Mouse (Mus musculus) heart, postnatal 0 days (tissue): Measurements from ENCODE around the gene Ndufb8. TPM values are rescaled to one million over a fixed set of nuclear protein-coding genes. Genes with fewer than 3 reads are reported as not detected.

Source experiments
- ATAC-seq: fragments of 200-750 bp; cut with Nextera tagmentation; 2 replicates; pipeline ENCODE4 v1.8.0; 2017; ENCODE audit warnings: low read depth, moderate number of reproducible peaks, moderate library complexity; ENCODE audit not compliant: insufficient read depth
- DNase-seq: peaks from one replicate; pipeline ENCODE4 v3.0.0-alpha.2; 2016; ENCODE audit warnings: low spot score
- H3K27ac ChIP-seq: fragments of 300-500 bp; sonication (generic); 2 replicates; pipeline ENCODE4 v1.5.1; 2014; ENCODE audit warnings: low read depth, mild to moderate bottlenecking
- H3K27me3 ChIP-seq: fragments of 300-500 bp; sonication (generic); 2 replicates; pipeline ENCODE4 v1.6.1; 2014; ENCODE audit warnings: low read length, mixed read lengths; ENCODE audit not compliant: control insufficient read depth, insufficient read depth
- H3K36me3 ChIP-seq: fragments of 300-500 bp; sonication (generic); replicated peaks from 2 replicates; pipeline ENCODE4 v1.6.1; 2014; ENCODE audit warnings: low read length, mixed read lengths; ENCODE audit not compliant: control insufficient read depth, insufficient read depth
- H3K4me1 ChIP-seq: fragments of 300-500 bp; sonication (generic); 2 replicates; pipeline ENCODE4 v1.6.1; 2014; ENCODE audit warnings: antibody characterized with exemption; ENCODE audit not compliant: control insufficient read depth, insufficient read depth
- H3K4me2 ChIP-seq: fragments of 300-500 bp; sonication (generic); 2 replicates; pipeline ENCODE4 v1.6.1; 2014; ENCODE audit warnings: low read depth, mild to moderate bottlenecking, low read length, moderate library complexity
- H3K4me3 ChIP-seq: fragments of 300-500 bp; sonication (generic); 2 replicates; pipeline ENCODE4 v1.5.1; 2014; ENCODE audit warnings: low read depth, low read length
- H3K9ac ChIP-seq: fragments of 300-500 bp; sonication (generic); replicated peaks from 2 replicates; pipeline ENCODE4 v1.6.1; 2014; ENCODE audit warnings: low read depth, low read length, mixed read lengths
- H3K9me3 ChIP-seq: fragments of 300-500 bp; sonication (generic); replicated peaks from 2 replicates; pipeline ENCODE4 v1.6.1; 2016; ENCODE audit warnings: low read length; ENCODE audit not compliant: control insufficient read depth
- CTCF ChIP-seq: IDR thresholded peaks from 2 replicates; pipeline ENCODE4 v1.5.1; 2016; ENCODE audit warnings: antibody characterized with exemption, control low read depth, low read depth
- EP300 ChIP-seq: IDR thresholded peaks from 2 replicates; pipeline ENCODE4 v1.6.1; 2016; ENCODE audit warnings: antibody characterized with exemption, low read depth
- WGBS: fragments of 180-500 bp; shearing (Covaris S2); extraction: QIAGEN DNeasy Blood & Tissue Kit; methylation state at CpG from one replicate; pipeline ENCODE4 v1.1.7; 2014; 5-methylcytosine and 5-hydroxymethylcytosine counted together
- polyA plus RNA-seq: library from polyadenylated mRNA; unstranded; fragments of >200 nt; fragmentation: Nextera tagmentation; extraction: Ambion mirVana; gene quantifications from 2 replicates; pipeline ENCODE4 v1.2.1, GENCODE M21; 2015
- total RNA-seq: library from RNA; depleted of rRNA; stranded (reverse); fragments of >200 nt; gene quantifications from 2 replicates; pipeline ENCODE4 v1.2.3, GENCODE M21; 2014; ENCODE audit warnings: low replicate concordance

Ndufb8 gene
- total and polyA plus RNA-seq, 2 experiments from 2014 or later, result 1,852 to 2,183 TPM

GRCm38 (mm10) chr19:44564006-44564405 is 8.8 kb upstream of the Ndufb8 start:
- no peaks in the 10 kb centered on the region for H3K9me3 ChIP-seq
- no peak overlapping the region for H3K27ac ChIP-seq
- peaks cover 17% of the 10 kb centered on the region for H3K4me1 ChIP-seq
- no peaks in the 10 kb centered on the region for H3K27me3 ChIP-seq
- DNase-seq (no peak), ATAC-seq (no peak)
- H3K4me2 ChIP-seq, result peak overlapping the region; percentile 80
- H3K36me3 ChIP-seq, result peaks cover 36% of the 10 kb centered on the region
- H3K9ac ChIP-seq, result no peak overlapping the region
- WGBS, result 86% methylated on average over 14 of the region's 14 CpGs
- no peak overlapping the region for H3K4me3 ChIP-seq
- no peak for TF ChIP-seq EP300
- no peak for TF ChIP-seq CTCF

- Histone ChIP-seq H3K4me3 (peak within 1 kb of the TSS; percentile 87), H3K4me1 (peaks cover 17% of the 10 kb centered on the region), H3K27ac (peak within 1 kb of the TSS; percentile 77), H3K4me2 (peak within 1 kb of the TSS; percentile 80), H3K27me3 (no peaks in the 10 kb centered on the region), H3K36me3 (peaks cover 23% of the 10 kb centered on the region), H3K9ac (peak within 1 kb of the TSS; percentile 65), H3K9me3 (no peaks in the 10 kb centered on the region)
- peak; percentile 95 for DNase-seq
- WGBS, result under 1% methylated on average over 33 of the region's 33 CpGs
- peak; percentile 50; the same call in 1 of the 2 replicates for TF ChIP-seq EP300
- peak; percentile 94 for TF ChIP-seq CTCF
- peak; percentile 99 for ATAC-seq
Observed at GRCm38 (mm10) chr19:44562652-44563206, 7.5 kb upstream of the Ndufb8 start, which contains the start of gene Hif1an. Gene Hif1an, plus strand, starts transcription at chr19:44562850.

- peak overlapping the region; percentile 90 for H3K4me3 ChIP-seq
- peak overlapping the region; percentile 95 for H3K9ac ChIP-seq
- peak overlapping the region; percentile 90 for H3K27ac ChIP-seq
- H3K4me1 ChIP-seq, result peaks cover 9% of the 10 kb centered on the region
- TF ChIP-seq EP300 (no peak), CTCF (no peak)
- peak overlapping the region; percentile 94 for H3K4me2 ChIP-seq
- H3K36me3 ChIP-seq, result peaks cover 40% of the 10 kb centered on the region
- no peaks in the 10 kb centered on the region for H3K9me3 ChIP-seq
- ATAC-seq (no peak; the same call in 1 of the 2 replicates), DNase-seq (no peak)
- WGBS, result 3% methylated on average over 8 of the region's 8 CpGs
- no peaks in the 10 kb centered on the region for H3K27me3 ChIP-seq
Observed at GRCm38 (mm10) chr19:44554490-44554860, 765 bp downstream of the Ndufb8 start.

- Histone ChIP-seq H3K4me1 (peaks cover 9% of the 10 kb centered on the region), H3K27ac (no peak overlapping the region)
- no peak for DNase-seq
Observed at GRCm38 (mm10) chr19:44553286-44553685, 2.0 kb downstream of the Ndufb8 start.

DNA sequence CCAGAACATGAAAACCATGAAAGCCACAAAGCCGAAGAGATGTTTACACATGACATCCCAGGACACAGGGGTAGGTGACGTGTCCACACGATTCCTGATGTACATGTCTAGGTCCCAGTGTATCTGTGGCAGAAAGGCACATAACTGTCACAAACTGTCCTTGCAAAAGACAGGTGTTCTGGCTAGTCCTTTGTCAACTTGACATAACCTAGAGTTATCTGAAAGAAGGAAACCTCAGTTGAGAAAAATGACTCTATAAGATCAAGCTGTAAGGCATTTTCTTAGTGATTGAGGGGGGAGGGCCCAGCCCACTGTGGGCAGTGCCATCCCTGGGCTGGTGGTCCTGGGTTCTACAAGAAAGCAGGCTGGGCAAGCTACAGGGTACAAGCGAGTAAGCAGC is 2.5 kb downstream of the Ndufb8 start, which contains the start of gene Gm20538:
TSS of gene Gm20538 (minus strand) at position 101 of the 400 bp plus-strand sequence.
- H3K27ac ChIP-seq, result no peak within 1 kb of the TSS
- 0 out of 2 replicates have a peak within 1 kb of the TSS, but pooled peaks have one; percentile 95 for H3K9ac ChIP-seq
- DNase-seq, result no peak
- WGBS, result 90% methylated on average over 4 of the region's 4 CpGs
- H3K9me3 ChIP-seq, result no peaks in the 10 kb centered on the region
- H3K4me3 ChIP-seq, result no peak within 1 kb of the TSS
- H3K4me2 ChIP-seq, result peak within 1 kb of the TSS; percentile 94; the same call in 1 of the 2 replicates
- ATAC-seq, result no peak
- H3K27me3 ChIP-seq, result no peaks in the 10 kb centered on the region
- TF ChIP-seq EP300 (no peak), CTCF (no peak)
- H3K36me3 ChIP-seq, result peaks cover 57% of the 10 kb centered on the region
- H3K4me1 ChIP-seq, result peaks cover 9% of the 10 kb centered on the region

More at GRCm38 (mm10) chr19:44553286-44553685, 2.0 kb downstream of the Ndufb8 start:
- H3K9me3 ChIP-seq, result no peaks in the 10 kb centered on the region
- no peaks in the 10 kb centered on the region for H3K27me3 ChIP-seq
- WGBS, result 96% methylated on average over 4 of the region's 4 CpGs
- H3K9ac ChIP-seq, result 0 out of 2 replicates have a peak overlapping the region, but pooled peaks have one; percentile 95
- H3K4me2 ChIP-seq, result 0 out of 2 replicates have a peak overlapping the region, but pooled peaks have one; percentile 94
- H3K36me3 ChIP-seq, result peaks cover 51% of the 10 kb centered on the region
- no peak overlapping the region for H3K4me3 ChIP-seq
- TF ChIP-seq EP300 (no peak), CTCF (no peak)
- ATAC-seq, result no peak
